Mouse (Mus musculus) T-cell, adult 2 months (primary cell): ENCODE results near the gene Bcl2l13.
"Not testable (repeated sequence)": the region's sequence is repeated elsewhere in the genome, so short reads cannot be mapped to it uniquely, and the experiment has no call there.

ENCODE experiments used
- DNase-seq: peaks from one replicate; pipeline ENCODE4 v3.0.0; 2022; ENCODE audit warnings: low spot score

Gene Bcl2l13

DNA sequence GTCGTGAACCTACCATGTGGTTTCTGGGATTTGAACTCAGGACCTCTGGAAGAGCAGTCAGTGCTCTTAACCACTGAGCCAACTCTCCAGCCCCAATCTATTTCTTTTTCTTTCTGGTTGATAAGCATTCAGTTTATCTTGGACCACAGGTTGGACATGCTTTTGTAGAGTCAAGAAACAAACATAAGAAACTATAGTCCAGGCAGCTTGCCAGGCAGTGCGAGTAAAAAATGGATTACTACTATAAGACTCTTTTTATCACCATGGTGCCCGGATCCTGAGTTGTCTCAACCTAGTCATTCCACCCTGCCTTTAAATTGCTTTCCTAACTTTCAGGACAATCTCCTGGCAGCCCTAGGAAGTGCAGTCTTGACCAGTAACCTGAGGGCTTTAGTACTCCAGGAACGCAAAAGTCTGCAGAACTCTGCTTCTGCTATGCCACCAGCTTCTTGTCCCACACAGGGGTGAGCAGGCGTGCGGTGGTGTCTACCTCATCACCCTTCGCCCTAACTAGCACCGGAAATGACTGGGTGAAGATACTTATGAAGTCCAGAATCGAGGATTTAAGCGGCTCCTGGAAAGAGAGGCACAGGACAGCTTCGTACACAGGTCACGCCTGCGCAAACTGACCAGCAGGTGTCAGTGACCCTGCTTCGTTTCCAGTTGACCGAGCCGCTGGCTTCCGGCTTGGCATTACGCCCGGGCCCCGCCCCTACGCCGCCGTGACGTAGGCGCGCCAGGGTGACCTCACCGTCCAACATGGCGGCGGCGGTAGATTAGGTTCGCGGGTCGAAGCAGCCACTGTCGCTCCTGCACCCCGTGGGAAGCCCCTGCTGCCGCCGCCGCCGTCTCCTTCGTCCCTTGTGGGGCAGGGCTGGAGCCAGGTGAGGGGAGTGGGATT, at the start of gene Bcl2l13:
TSS of gene Bcl2l13 (plus strand) at position 739 of the 901 bp plus-strand sequence.
- DNase-seq = peak; percentile 89

DNA sequence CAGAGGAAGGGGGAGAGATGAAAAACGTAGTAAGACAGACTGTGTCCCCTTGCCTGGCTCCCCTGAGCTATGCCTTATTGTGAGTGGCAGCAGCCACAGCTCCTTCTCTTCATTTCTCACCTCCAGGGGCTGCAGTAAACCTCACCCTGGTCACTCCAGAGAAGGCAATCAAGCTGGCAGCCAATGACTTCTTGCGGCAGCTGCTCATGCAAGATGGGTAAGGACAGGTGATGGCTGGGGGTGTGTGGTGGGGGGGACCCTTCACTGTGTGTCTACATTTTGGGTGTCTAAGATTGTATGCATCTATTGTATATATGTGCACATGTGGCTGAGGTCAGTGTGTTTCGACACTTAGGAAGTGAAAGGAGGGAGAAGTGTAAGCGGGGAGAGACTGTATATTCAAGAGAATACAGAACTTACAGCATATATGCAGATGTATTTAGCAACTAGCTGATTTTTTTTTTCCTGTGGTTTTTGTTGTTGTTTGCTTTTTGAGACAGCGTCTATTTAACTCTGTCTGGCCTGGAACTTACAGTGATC, 47.9 kb upstream of the Bcl2l13 start:
- DNase-seq = no peak

DNA sequence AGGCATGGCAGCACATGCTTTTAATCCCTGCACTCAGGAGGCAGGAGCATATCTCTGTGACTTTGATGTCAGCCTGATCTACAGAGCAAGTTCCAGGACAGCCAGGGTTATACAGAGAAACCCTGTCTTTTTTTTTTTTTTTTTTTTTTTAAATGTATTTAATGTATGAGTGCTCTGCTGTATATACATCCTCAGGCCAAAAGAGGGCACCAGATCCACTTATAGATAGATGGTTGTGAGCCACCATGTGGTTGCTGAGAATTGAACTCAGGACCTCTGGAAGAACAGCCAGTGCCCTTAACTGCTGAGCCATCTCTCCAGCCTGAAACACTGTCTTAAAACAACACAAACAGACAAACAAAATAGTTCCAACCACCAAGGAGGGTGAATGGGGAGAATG, 47.1 kb upstream of the Bcl2l13 start:
- DNase-seq = no peak

DNA sequence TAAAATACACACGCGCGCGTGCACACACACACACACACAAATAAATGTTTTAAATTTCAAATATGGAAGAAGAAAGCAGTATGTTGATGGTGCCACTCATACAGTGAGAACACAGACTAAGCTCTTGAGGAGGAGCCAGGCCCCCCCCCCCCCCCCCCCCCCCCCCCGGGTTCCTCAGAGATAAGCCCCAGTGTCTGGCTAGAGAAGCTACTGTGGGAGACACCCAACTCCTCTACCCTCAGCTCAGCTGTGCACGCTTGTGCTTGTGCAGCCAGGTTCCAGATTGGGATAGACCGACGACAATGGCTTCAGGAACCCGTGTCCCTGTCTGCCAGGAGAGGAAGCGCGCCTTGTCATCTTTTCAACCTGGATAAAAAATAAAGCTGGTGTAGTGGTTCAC, 45.9 kb upstream of the Bcl2l13 start:
- no peak for DNase-seq

DNA sequence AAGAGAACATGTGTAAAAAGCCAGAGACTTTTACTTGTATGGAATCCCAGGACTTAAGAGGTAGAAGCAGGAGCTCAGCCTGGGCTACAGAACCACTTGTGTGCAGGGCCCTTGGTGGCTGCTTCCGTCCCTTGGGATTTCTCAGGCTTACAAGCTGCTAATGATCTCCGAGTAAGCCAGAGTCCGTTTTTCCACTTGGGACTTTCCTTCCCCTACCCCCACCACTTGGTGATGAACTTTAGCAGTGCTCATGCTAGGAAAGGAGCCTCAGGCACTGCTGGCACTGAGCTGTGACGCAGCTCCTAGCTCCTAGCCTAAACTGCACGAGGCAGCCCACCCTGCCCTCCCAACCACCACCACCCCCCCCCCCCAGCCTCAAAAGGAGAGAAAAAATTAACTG, 45.3 kb upstream of the Bcl2l13 start:
- no peak for DNase-seq

DNA sequence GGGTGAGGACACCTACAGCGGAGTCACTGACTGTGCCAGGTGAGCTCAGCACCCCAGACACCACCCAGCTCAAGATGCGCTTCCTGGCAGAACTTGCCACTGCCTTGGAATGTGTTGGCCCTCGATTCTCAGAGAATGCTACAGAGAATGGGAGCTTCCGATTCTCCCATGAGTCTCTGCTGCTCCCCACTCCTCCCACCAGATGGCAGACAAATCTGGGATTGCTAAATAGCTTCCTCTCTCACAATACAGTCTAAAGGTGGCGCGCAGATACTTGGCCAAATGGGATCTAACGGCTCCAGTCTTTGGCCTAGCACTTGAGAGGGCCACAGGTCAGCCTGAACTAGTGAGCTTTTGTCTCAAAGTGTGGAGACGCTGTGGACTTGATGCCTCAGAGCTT, 43.1 kb upstream of the Bcl2l13 start:
- DNase-seq = no peak

DNA sequence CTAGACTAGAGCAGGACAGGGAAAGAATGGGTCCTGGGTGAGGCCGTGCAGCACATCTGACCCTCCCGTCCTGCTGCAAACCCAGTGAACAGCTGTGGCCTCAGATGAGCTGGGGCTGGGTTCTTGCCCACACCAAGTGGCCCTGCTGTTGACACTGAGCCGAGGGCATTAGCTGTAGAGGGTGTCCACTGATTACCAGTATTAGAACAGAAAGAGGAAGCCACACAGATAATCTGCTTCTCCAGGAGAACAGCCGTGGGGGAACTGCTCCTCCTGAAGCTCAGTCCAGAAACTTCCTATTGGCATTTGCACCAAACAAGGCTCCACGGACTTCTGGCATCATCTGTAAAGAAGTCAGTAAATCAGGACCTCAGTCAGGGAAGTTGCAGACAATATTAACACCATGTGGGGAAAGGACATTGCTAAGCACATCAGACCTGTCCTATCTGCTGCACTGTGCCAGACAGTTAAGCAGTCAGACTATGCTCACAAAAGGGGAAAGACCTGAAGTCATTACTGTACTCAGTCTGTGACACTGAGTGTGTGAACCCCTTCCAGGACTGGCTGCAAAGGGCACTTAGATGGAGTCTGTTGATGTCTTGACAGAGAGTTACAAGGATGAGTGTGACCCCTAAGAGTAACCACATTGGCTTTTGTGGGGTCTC, 40.5 kb upstream of the Bcl2l13 start:
- DNase-seq = no peak

DNA sequence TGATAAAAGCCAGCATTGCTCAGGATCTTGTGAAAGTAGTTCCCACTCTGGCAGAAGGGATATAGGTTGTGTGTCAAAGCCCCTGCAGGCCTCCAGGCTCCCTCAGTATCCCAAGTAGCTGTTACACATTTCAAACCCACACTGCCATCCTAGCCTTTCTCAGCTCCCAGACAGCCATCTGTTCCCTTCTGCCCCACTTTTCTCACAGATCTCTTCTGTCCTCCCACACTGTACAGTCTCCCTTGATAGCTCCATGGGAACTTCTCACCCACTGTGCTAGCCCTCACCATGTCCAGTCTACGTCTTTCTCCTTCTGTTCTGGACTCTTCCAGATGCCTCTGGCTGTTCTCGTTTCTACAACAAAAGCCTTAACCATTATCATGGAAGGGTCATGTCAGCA, 39.9 kb upstream of the Bcl2l13 start:
- no peak for DNase-seq

DNA sequence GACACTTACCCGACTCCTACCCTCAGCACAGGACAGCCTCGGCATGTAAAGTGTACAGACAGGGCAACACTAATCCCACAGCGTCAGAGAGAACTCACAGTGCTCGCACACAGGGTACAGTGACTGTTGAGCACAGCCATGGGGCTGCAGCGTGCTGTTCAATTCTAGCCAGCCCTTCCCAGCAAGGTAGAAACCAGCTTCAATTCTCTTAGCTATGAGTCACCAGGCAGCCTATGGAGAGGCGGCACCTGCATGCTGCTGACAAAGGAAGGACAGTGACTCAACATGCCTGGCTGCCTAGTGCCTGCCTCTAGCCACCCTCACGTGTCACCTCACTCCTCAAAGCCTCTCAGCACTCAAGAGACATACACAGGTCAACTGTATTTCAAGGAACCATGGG, 38.0 kb upstream of the Bcl2l13 start:
- no peak for DNase-seq

DNA sequence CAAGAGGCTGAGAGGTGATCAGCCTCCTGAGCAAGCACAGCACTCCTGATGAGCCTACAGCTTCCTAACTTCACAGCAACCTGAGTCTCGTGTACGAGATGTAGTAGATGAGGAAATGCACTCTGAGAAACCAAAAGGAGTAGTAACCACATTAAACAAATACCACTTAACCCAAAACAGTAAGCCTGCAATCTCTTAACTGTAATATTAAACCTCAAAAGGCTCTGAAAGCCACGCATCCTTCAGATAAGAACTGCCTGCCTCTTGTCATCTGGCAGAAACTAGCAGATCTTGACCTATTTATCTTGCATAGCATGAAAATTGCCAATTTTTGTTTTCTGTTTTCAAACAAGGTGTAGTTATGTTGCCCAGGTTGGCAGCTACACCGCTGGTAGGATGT, 37.1 kb upstream of the Bcl2l13 start:
- DNase-seq = no peak

DNA sequence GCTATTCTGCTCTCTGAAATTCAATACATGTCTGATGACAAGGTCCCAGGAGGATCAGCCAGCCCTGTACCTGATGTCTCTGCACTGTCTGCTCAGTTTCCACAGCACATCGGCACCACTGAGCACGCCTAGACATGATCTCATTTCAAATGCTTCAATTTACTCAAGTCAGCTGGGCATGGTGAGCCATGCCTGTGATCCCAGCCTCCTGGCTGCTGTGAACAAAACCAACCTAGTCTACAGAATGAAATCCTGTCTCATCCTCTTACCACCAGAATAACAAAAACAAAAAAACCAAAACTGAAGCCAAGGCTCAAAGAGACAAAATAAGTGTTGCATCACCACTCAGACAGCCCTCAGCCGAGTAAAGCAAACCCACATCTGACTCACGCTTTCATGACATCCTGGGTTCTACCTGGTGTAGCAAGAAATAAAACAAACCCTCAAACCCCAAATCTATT, 36.4 kb upstream of the Bcl2l13 start:
- peak; percentile 58 for DNase-seq

DNA sequence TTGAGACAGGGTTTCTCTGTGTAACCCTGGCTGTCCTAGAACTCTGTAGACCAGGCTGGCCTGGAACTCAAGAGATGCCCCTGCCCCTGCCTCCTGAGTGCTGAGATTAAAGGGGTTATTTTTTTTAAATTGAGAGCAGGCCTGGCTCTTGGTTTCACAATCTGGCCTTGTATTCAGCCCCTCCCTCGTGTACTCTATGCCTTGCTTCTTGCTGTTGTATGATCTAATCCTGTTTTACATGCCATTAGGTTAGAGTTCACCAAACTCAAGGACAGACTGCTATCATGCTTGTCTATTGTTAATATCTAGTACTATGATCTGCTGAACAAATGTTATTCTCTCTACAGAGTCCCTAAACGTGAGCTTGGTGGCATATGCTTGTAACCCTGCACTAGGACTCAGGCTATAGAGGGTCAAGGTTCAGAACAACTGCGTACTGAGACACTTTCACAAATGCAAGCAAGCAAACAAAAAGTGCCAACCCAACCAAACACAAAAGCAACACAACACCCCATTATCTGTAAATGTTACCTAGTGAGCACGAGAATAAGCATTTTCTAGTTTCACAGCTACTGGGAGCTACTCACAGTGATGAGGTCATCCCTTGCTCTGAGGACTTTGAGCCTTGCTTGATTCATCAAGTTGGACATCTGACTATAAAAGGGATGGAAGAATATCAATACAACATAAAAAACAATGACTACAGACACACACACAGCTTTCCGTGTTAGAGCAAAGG, 28.8 kb upstream of the Bcl2l13 start:
- no peak for DNase-seq

DNA sequence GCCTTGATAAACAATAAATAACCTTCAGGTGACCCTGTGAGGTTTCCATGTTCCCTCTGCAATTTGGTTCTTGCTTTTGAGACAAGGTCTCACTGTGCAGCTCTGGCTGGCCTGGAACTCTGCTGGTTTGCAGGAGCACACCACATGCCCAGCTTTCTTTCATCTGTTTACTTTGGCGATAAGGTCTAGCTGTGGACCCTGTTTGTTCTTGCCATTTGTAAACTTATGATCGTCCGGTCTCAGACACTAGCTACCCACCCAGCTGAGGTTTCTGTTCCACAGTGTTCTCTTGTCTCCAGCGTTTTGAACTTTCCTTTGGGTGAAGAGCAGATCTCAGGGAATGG, 28.3 kb upstream of the Bcl2l13 start:
- DNase-seq = no peak

DNA sequence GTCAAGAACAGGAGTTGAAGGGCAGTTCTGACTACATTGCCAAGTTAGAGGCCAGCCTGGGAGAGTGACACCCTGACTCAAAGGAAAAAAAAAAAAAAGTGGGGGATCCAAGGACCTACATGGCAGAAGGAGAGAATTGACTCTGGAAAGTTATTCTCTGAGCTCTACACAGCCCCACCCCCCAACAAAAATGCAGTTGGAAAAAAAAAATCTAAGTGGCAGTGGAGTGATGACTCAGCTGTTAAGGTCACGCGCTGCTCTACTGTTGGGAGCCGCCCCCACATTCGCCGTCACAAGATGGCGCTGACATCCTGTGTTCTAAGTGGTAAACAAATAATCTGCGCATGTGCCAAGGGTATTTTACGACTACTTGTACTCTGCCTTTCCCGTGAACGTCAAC, 24.0 kb upstream of the Bcl2l13 start:
- not testable (repeated sequence) for DNase-seq

DNA sequence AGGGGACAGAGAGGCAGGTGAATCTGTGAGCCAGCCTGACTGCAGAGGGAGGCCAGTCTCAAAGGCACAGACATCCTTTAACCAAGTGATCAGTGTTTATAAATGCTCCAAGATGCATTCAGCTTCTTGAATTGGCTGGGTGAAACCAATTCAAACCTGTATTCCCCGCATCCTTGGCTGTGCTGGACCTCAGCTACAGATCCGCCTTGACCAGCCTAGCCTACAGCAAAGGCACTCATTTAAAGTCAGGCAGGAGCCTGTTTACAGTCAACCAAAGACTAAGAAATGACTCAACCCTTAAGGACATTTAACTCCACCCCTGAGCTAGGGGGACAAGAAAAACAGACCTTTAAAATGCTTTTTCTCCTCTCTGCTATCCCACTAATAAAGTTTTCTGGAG, 16.7 kb upstream of the Bcl2l13 start:
- DNase-seq = no peak

DNA sequence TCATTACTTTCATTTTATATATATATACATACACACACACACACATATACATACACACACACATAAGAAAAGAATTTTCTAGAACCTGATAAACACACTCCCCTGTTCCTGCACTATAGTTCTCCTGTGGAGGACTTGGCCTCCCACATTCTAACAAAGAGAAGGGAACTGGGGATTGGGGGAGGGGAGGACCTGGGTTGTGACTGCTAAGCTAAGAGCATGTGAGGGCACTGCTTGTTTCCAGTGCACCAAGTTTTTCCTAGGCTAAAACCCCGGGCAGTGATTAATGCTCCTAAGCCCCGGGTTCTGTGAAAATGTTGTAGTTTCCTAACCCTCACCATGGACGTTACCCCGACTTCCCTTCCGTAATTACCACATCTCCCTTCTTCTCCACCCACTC, 15.9 kb upstream of the Bcl2l13 start:
- no peak for DNase-seq

DNA sequence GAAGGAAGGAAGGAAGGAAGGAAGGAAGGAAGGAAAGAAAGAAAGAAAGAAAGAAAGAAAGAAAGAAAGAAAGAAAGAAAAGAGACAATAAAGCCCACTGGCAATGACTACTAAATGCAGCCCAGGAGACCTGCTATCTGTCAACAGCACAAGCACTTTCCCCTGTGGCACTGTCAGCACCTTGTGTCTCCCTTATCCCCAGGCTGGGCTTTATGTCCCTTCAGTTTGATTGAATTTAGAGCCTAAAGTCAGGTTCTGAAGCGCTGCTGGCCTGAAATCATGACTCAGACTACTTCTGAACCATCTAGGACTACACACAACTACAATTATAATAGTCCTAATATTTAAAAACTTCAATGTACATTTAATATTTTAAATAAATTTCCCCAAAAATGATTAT, 15.1 kb upstream of the Bcl2l13 start:
- DNase-seq = no peak

DNA sequence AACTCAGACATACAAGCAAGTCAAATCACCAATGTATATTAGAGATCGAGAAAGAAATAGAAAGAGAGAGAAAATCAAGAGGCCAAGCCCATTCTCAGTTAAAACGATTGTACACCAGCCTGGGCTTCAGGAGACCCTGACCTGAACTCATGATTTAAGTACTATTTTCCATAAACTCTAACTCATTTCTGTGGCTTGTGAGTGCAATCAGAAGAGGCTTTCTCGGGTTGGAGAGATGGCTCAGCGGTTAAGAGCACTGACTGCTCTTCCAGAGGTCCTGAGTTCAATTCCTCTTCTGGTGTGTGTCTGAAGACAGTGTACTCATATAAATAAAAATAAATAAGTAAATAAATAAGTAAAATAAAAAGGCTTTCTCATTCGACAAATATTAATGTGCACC, 14.3 kb upstream of the Bcl2l13 start:
- no peak for DNase-seq

DNA sequence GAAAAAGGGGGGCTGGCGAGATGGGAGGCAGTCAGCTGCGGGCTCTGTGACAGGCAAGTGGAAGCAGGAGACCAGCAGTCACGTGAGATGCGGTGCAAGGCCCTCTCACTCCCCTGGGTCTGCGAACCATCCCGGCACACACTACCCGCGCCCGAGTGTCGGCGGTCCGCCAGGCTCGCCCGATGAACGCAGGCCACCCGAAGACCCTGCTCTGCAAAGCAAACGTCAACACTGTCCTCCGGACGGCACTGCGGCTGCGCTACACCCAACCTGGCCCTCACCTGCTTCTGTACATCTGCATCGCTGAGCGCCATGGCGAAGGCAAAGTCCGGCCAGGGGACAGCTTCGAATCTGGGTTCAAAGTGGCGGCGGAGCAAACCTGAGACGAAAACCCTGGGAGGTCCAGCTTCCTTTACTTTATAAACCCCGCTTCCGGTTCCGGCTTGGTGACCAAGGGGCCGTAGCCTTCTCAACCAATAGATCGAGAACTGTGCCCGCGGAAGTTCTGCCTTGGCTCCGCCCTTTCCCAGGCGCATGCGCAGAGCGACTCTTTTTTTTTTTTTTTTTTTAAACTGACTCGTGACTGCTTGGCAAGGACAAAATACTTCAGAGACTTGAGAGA, 13.6 kb upstream of the Bcl2l13 start, which contains the start of gene Atp6v1e1:
TSS of gene Atp6v1e1 (minus strand) at position 487 of the 622 bp plus-strand sequence.
- peak; percentile 94 for DNase-seq

DNA sequence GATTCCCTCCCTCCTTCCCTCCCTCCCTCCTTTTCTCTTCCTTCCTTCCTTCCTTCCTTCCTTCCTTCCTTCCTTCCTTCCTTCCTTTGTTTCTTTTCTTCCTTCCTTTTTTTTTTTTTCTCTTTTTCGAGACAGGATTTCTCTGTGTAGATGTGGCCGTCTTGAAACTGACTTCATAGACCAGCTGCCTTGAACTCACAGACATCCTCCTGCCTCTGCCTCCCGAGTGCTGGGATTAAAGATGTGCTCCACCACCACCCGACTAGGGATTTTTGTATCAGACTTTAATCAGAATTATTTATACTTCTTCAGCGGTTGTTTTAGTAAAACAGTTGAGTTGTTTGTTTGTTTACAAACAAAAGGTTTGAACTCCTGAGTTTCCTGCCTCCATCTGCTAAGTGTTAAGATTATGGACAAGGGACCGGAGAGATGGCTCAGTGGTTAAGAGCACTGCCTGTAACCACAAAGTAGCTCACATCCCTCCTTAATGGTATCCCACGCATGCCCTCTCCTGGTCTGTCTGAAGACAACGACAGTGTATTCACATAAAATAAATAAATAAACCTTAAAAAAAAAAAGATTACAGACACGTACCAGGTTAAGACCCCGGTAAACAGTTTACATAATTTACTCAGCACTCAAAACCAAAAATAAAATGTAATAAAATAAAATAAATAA, 12.9 kb upstream of the Bcl2l13 start:
- peak; percentile 16 for DNase-seq

DNA sequence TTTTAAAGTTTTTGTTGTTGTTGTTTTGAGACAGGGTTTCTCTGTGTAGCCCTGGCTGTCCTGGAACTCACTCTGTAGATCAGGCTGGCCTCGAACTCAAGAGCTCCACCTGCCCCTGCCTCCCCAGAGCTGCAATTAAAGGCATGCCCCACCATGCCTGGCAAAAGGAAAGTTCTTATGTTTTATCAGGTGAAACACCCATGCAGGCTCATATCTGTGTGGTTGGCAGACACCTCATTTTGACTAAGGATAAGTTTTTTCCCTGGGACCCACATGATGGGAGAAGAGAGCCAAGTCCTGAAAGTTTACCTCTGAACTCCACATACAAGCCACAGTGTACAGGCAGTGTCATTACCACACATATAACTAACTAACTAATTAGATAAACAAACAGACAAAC, 6.0 kb upstream of the Bcl2l13 start:
- DNase-seq = no peak
